Mouse (Mus musculus) hindbrain, embryonic 14.5 days (tissue): ENCODE data around the gene Sgpp2. TPM values are rescaled to one million over a fixed set of nuclear protein-coding genes. Genes with fewer than 3 reads are reported as not detected.
A peak's percentile ranks its signal among the peaks of the same experiment; 100 is the strongest.

Experiments used
- ATAC-seq: fragments of 200-750 bp; cut with Nextera tagmentation; 2 replicates; pipeline ENCODE4 v1.8.0; 2017; ENCODE audit warnings: moderate number of reproducible peaks, mild to moderate bottlenecking, moderate TSS enrichment, moderate library complexity; ENCODE audit not compliant: low FRiP score
- DNase-seq: peaks from one replicate; pipeline ENCODE4 v3.0.0-alpha.2; 2015; ENCODE audit warnings: low spot score
- H3K27ac ChIP-seq: fragments of 300-500 bp; sonication (generic); 2 replicates; pipeline ENCODE4 v1.5.1; 2014; ENCODE audit warnings: mild to moderate bottlenecking, moderate library complexity
- H3K27me3 ChIP-seq: fragments of 300-500 bp; sonication (generic); 2 replicates; pipeline ENCODE4 v1.6.1; 2014; ENCODE audit warnings: mild to moderate bottlenecking, low read length, mixed read lengths; ENCODE audit not compliant: control insufficient read depth, insufficient read depth
- H3K36me3 ChIP-seq: fragments of 300-500 bp; sonication (generic); replicated peaks from 2 replicates; pipeline ENCODE4 v1.6.1; 2014; ENCODE audit not compliant: control insufficient read depth, insufficient read depth
- H3K4me1 ChIP-seq: fragments of 300-500 bp; sonication (generic); replicated peaks from 2 replicates; pipeline ENCODE4 v1.6.1; 2014; ENCODE audit warnings: antibody characterized with exemption, low read length, mixed read lengths; ENCODE audit not compliant: control insufficient read depth, insufficient read depth
- H3K4me2 ChIP-seq: fragments of 300-500 bp; sonication (generic); replicated peaks from 2 replicates; pipeline ENCODE4 v1.6.1; 2014; ENCODE audit warnings: mild to moderate bottlenecking, moderate library complexity
- H3K4me3 ChIP-seq: fragments of 300-500 bp; sonication (generic); replicated peaks from 2 replicates; pipeline ENCODE4 v1.5.1; 2014; ENCODE audit warnings: mild to moderate bottlenecking, low read length
- H3K9ac ChIP-seq: fragments of 300-500 bp; sonication (generic); 2 replicates; pipeline ENCODE4 v1.6.1; 2014
- H3K9me3 ChIP-seq: fragments of 300-500 bp; sonication (generic); 2 replicates; pipeline ENCODE4 v1.6.1; 2016; ENCODE audit warnings: low read length; ENCODE audit not compliant: control insufficient read depth
- whole genome bisulfite sequencing: fragments of 180-500 bp; shearing (Covaris S2); extraction: QIAGEN DNeasy Blood & Tissue Kit; methylation state at CpG from one replicate; pipeline ENCODE4 v1.1.7; 2014; 5-methylcytosine and 5-hydroxymethylcytosine counted together
- polyA plus RNA-seq: library from polyadenylated mRNA; unstranded; fragments of >200 nt; fragmentation: Nextera tagmentation; extraction: Ambion mirVana; gene quantifications from 2 replicates; pipeline ENCODE4 v1.2.1, GENCODE M21; 2014

Sgpp2 gene
- polyA plus RNA-seq = 1.9 and 2.8 TPM in 2 replicates

DNA sequence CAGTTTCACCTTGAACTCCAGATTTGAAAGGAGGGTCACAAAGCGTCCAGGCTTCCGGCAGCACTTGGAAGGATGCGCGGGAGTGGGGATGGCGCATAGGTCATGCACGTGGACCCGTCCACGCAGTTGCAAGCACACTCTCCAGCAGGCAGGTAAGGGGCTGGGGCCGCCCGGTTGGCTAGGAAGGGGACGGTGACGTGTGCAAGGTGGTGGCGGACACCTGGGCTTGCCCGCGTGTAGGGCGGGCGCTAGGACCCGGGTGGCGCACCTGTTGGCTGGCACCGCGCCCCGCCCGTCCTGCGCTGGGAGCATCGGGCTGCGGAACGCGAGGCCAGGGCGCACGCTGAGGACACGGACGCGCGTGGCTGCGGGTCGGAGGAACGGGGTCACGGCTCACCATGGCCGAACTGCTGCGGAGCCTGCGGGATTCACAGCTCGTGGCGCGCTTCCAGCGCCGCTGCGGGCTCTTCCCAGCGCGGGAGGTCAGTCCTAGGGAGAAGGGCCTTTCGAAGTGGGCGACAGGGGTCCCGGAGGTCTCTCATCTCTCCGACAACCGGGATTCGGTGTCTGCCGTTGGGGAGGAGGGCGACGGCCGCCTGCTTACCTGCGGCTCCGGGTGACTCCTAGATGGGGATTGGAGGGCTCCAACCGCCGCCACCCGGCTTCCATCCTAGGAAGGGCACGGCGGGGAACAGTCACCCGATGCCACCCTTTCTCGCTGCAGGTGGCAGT lies at the start of gene Sgpp2:
Gene Sgpp2, plus strand, starts transcription at position 325 of the 732 bp plus-strand sequence.
- Histone ChIP-seq H3K27ac (no peak within 1 kb of the TSS), H3K9ac (peak within 1 kb of the TSS; percentile 53), H3K27me3 (peaks cover 43% of the 10 kb centered on the region), H3K9me3 (no peaks in the 10 kb centered on the region), H3K4me3 (peak within 1 kb of the TSS; percentile 56), H3K4me1 (peaks cover 14% of the 10 kb centered on the region), H3K4me2 (peak within 1 kb of the TSS; percentile 98), H3K36me3 (no peaks in the 10 kb centered on the region)
- ATAC-seq (peak; percentile 66; the same call in 1 of the 2 replicates), DNase-seq (no peak)
- WGBS = under 1% methylated on average over 68 of the region's 68 CpGs

- Histone ChIP-seq H3K27ac (no peak overlapping the region), H3K27me3 (no peaks in the 10 kb centered on the region), H3K9me3 (no peaks in the 10 kb centered on the region), H3K9ac (no peak overlapping the region), H3K4me3 (no peak overlapping the region), H3K4me1 (no peaks in the 10 kb centered on the region), H3K36me3 (no peaks in the 10 kb centered on the region), H3K4me2 (no peak overlapping the region)
- WGBS = 63% methylated on average over 5 of the region's 5 CpGs
- ATAC-seq (no peak), DNase-seq (no peak)
Measured at GRCm38 (mm10) chr1:78267519-78267918, 42.6 kb upstream of the Sgpp2 start.

- ATAC-seq (no peak), DNase-seq (no peak)
- 85% methylated on average over 3 of the region's 3 CpGs for WGBS
- Histone ChIP-seq H3K27me3 (no peaks in the 10 kb centered on the region), H3K4me1 (no peaks in the 10 kb centered on the region), H3K4me2 (no peak overlapping the region), H3K4me3 (no peak overlapping the region), H3K36me3 (no peaks in the 10 kb centered on the region), H3K27ac (no peak overlapping the region), H3K9ac (no peak overlapping the region), H3K9me3 (no peaks in the 10 kb centered on the region)
Measured at GRCm38 (mm10) chr1:78272915-78273314, 37.2 kb upstream of the Sgpp2 start.

- WGBS = 45% methylated on average over 3 of the region's 3 CpGs
- H3K4me3 ChIP-seq = no peak overlapping the region
- no peak for ATAC-seq
Measured at GRCm38 (mm10) chr1:78279128-78279527, 31.0 kb upstream of the Sgpp2 start.

GRCm38 (mm10) chr1:78292397-78292796 lies 17.7 kb upstream of the Sgpp2 start:
- WGBS = 93% methylated on average over 3 of the region's 3 CpGs
- Histone ChIP-seq H3K9me3 (no peaks in the 10 kb centered on the region), H3K4me1 (no peaks in the 10 kb centered on the region), H3K27me3 (no peaks in the 10 kb centered on the region), H3K36me3 (no peaks in the 10 kb centered on the region), H3K4me3 (no peak overlapping the region), H3K27ac (no peak overlapping the region), H3K4me2 (no peak overlapping the region), H3K9ac (no peak overlapping the region)
- DNase-seq (no peak), ATAC-seq (no peak)

More at GRCm38 (mm10) chr1:78279128-78279527, 31.0 kb upstream of the Sgpp2 start:
- no peak overlapping the region for H3K4me2 ChIP-seq
- H3K27me3 ChIP-seq = no peaks in the 10 kb centered on the region
- H3K36me3 ChIP-seq = no peaks in the 10 kb centered on the region
- no peak for DNase-seq
- H3K4me1 ChIP-seq = no peaks in the 10 kb centered on the region
- H3K9me3 ChIP-seq = no peaks in the 10 kb centered on the region
- no peak overlapping the region for H3K9ac ChIP-seq
- no peak overlapping the region for H3K27ac ChIP-seq

GRCm38 (mm10) chr1:78299670-78300225 lies 10.4 kb upstream of the Sgpp2 start:
- no peak overlapping the region for H3K9ac ChIP-seq
- H3K36me3 ChIP-seq = no peaks in the 10 kb centered on the region
- no peak for DNase-seq
- WGBS = 81% methylated on average over 7 of the region's 7 CpGs
- no peak overlapping the region for H3K4me2 ChIP-seq
- H3K9me3 ChIP-seq = no peaks in the 10 kb centered on the region
- no peaks in the 10 kb centered on the region for H3K4me1 ChIP-seq
- no peak for ATAC-seq
- H3K27me3 ChIP-seq = no peaks in the 10 kb centered on the region; the same call in 1 of the 2 replicates
- H3K4me3 ChIP-seq = no peak overlapping the region
- H3K27ac ChIP-seq = no peak overlapping the region

DNA sequence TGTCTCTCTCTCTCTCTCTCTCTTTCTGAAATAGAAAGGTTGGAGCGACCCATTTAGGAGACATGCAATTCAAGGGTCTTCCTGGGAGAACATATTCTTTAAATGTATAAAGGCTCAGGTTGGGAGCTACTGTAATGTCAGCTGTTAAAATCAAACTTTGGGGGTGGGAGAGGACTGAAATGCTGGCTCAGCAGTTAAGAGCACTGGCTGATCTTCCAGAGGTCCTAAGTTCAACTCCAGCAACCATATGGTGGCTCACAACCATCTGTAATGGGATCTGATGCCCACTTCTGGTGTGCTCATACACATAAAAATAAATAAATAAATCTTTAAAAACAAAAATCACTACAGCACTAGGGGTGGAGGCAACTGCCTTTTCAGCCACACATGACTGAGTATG lies 1.5 kb upstream of the Sgpp2 start:
- H3K9ac ChIP-seq = no peak overlapping the region
- H3K4me2 ChIP-seq = no peak overlapping the region
- H3K4me3 ChIP-seq = no peak overlapping the region
- no peaks in the 10 kb centered on the region for H3K36me3 ChIP-seq
- ATAC-seq = no peak
- peaks cover 14% of the 10 kb centered on the region for H3K4me1 ChIP-seq
- no peaks in the 10 kb centered on the region for H3K9me3 ChIP-seq
- peaks cover 43% of the 10 kb centered on the region for H3K27me3 ChIP-seq
- no peak for DNase-seq
- 84% methylated on average over 1 of the region's 1 CpGs for WGBS
- H3K27ac ChIP-seq = no peak overlapping the region

DNA sequence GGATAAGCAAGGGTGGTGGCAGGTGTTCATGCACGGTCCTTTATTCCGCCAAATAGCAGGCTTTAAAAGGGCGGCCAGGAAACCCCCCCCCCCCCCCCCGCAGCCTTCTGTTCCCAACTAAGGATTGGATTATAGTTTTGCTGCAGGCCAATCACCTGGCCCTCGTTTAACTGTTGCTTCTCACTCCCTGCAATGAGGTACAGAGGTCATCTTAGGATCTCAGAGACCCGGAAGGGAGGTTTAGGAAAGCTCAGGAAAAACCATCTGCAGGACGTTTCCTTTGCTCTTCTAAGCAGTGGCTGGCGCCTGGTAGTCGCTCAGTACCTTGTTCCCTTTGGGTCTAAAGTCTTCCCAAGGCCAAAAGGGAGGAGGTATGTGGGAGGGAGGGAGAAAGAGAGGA lies 865 bp upstream of the Sgpp2 start:
- no peaks in the 10 kb centered on the region for H3K9me3 ChIP-seq
- DNase-seq (no peak), ATAC-seq (no peak)
- H3K9ac ChIP-seq = no peak overlapping the region
- 5% methylated on average over 9 of the region's 9 CpGs for WGBS
- H3K4me2 ChIP-seq = no peak overlapping the region
- no peak overlapping the region for H3K27ac ChIP-seq
- H3K4me1 ChIP-seq = peaks cover 14% of the 10 kb centered on the region
- H3K27me3 ChIP-seq = peaks cover 43% of the 10 kb centered on the region
- H3K36me3 ChIP-seq = no peaks in the 10 kb centered on the region
- H3K4me3 ChIP-seq = no peak overlapping the region

DNA sequence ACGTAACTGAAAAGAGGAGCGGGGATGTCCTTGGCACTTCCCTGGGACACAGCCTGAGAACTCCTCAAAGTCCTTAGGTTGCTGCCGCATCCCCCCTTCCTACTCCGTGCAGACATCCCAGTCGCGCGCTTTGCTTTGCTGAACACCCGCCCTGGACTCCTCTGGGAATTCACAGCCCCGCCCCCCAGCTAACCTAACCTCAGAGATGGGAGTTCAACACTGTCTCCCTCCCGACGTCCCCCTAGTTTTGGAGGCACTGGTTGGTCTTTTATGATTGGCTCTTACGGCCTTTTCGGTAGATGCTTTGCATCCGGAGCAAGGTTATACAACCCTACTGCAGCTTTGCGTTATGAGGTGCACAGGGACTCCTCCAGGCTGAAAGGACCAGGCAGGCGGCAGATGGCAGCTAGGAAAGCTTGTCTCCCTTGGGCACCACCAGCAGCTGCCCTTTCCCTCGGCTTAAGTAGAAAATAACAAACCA lies 756 bp downstream of the Sgpp2 start:
- no peaks in the 10 kb centered on the region for H3K36me3 ChIP-seq
- H3K27me3 ChIP-seq = peaks cover 43% of the 10 kb centered on the region
- H3K9ac ChIP-seq = peak overlapping the region; percentile 53; the same call in 1 of the 2 replicates
- WGBS = 1% methylated on average over 17 of the region's 17 CpGs
- no peaks in the 10 kb centered on the region for H3K9me3 ChIP-seq
- DNase-seq (peak; percentile 44), ATAC-seq (peak; percentile 62; the same call in 1 of the 2 replicates)
- peak overlapping the region; percentile 56 for H3K4me3 ChIP-seq
- no peak overlapping the region for H3K27ac ChIP-seq
- H3K4me1 ChIP-seq = peaks cover 14% of the 10 kb centered on the region
- peak overlapping the region; percentile 98 for H3K4me2 ChIP-seq
